Mouse (Mus musculus) forebrain, postnatal 0 days (tissue): ENCODE results near the gene Tmem63a. TPM values are rescaled to one million over a fixed set of nuclear protein-coding genes. Genes with fewer than 3 reads are reported as not detected.

Experiments
- ATAC-seq: fragments of 200-750 bp; cut with Nextera tagmentation; 2 replicates; pipeline ENCODE4 v1.8.0; 2017; ENCODE audit warnings: mild to moderate bottlenecking, moderate library complexity
- DNase-seq: peaks from one replicate; pipeline ENCODE4 v3.0.0-alpha.2; 2015
- H3K27ac ChIP-seq: fragments of 300-500 bp; sonication (generic); 2 replicates; pipeline ENCODE4 v1.5.1; 2014; ENCODE audit warnings: low read depth, mild to moderate bottlenecking, antibody characterized with exemption, low read length, moderate library complexity, mixed read lengths
- H3K27me3 ChIP-seq: fragments of 300-500 bp; sonication (generic); 2 replicates; pipeline ENCODE4 v1.6.1; 2014; ENCODE audit warnings: mild to moderate bottlenecking, low read length, mixed read lengths; ENCODE audit not compliant: insufficient read depth
- H3K36me3 ChIP-seq: fragments of 300-500 bp; sonication (generic); 2 replicates; pipeline ENCODE4 v1.6.1; 2014; ENCODE audit warnings: mild to moderate bottlenecking, moderate library complexity; ENCODE audit not compliant: insufficient read depth
- H3K4me1 ChIP-seq: fragments of 300-500 bp; sonication (generic); 2 replicates; pipeline ENCODE4 v1.6.1; 2014; ENCODE audit warnings: antibody characterized with exemption; ENCODE audit not compliant: insufficient read depth
- H3K4me2 ChIP-seq: fragments of 300-500 bp; sonication (generic); 2 replicates; pipeline ENCODE4 v1.6.1; 2014; ENCODE audit warnings: low read depth, mild to moderate bottlenecking, moderate library complexity
- H3K4me3 ChIP-seq: fragments of 300-500 bp; sonication (generic); 2 replicates; pipeline ENCODE4 v1.5.1; 2014; ENCODE audit warnings: low read depth, low read length, mixed read lengths
- H3K9ac ChIP-seq: fragments of 300-500 bp; sonication (generic); 2 replicates; pipeline ENCODE4 v1.6.1; 2014; ENCODE audit warnings: mild to moderate bottlenecking
- H3K9me3 ChIP-seq: fragments of 300-500 bp; sonication (generic); 2 replicates; pipeline ENCODE4 v1.6.1; 2016; ENCODE audit warnings: low read length
- CTCF ChIP-seq: sonication (generic); IDR thresholded peaks from 2 replicates; pipeline ENCODE4 v1.5.1; 2016; ENCODE audit warnings: antibody characterized with exemption, control low read depth, low read depth
- WGBS: fragments of 180-500 bp; shearing (Covaris S2); extraction: QIAGEN DNeasy Blood & Tissue Kit; methylation state at CpG from one replicate; pipeline ENCODE4 v1.1.7; 2014; 5-methylcytosine and 5-hydroxymethylcytosine counted together
- polyA plus RNA-seq: library from polyadenylated mRNA; unstranded; fragments of >200 nt; fragmentation: Nextera tagmentation; extraction: Ambion mirVana; gene quantifications from 2 replicates; pipeline ENCODE4 v1.2.1, GENCODE M21; 2015
- total RNA-seq: library from RNA; depleted of rRNA; stranded (reverse); fragments of >200 nt; gene quantifications from 2 replicates; pipeline ENCODE4 v1.2.3, GENCODE M21; 2014

Gene Tmem63a
- total and polyA plus RNA-seq, 2 experiments from 2014 or later = 2.1 to 3.2 TPM

DNA sequence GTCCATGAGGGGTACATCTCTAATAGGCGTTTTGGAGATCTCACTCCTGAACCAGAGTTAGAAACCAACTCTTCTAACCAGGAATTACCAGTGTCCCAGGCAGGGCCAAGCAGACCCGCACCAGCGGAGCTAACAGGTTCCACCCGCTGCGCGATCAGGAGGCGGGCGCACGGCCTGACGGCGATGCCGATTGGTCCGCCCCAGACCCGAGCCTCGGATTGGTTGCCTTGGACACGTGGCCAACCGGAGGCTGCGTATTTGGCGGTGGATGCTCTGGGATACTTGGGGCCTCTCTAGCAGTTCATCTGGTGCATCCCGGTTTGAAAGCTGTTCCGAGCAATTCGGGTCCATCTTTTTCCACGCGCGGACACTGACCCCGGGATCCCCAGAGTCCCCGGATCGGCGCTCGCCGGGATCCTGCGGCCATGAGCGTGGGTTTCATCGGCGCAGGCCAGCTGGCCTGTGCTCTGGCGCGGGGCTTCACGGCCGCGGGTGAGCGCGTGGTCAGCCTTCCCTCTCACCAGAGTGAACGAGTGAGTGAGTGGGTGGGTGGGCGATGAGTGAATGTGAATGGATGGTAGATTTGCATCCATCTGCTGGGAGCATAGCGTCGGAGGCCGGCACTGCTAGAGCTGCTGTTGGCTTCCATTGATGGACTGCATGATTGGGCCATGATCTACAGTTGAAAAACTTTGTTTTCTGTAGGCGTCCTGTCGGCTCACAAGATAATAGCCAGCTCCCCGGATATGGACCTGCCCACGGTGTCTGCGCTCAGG lies 37.9 kb upstream of the Tmem63a start, which contains the start of gene Pycr2:
Pycr2 (plus strand) TSS at position 255 of the 776 bp plus-strand sequence.
- peaks cover 11% of the 10 kb centered on the region for H3K4me1 ChIP-seq
- H3K4me3 ChIP-seq = peak within 1 kb of the TSS; percentile 90
- H3K27me3 ChIP-seq = no peaks in the 10 kb centered on the region; the same call in 1 of the 2 replicates
- no peaks in the 10 kb centered on the region for H3K9me3 ChIP-seq
- peaks cover 30% of the 10 kb centered on the region for H3K36me3 ChIP-seq
- ATAC-seq (peak; percentile 100), DNase-seq (peak; percentile 97)
- no peak; the same call in 1 of the 2 replicates for TF ChIP-seq CTCF
- peak within 1 kb of the TSS; percentile 85 for H3K4me2 ChIP-seq
- peak within 1 kb of the TSS; percentile 94 for H3K9ac ChIP-seq
- H3K27ac ChIP-seq = peak within 1 kb of the TSS; percentile 89
- 1% methylated on average over 52 of the region's 52 CpGs for WGBS

DNA sequence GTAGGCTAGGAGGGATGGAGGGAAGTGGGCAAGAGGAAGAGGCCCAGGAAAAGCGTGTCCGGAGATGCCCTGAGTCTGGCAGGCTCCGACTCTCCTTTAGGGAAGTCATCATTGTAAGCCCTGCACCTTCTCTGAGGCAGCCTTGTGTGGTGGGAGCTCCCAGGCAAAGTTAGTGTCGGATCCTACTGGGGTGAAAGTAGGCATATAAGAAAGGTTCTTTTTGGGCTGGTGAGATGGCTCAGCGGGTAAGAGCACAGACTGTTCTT lies 37.4 kb upstream of the Tmem63a start:
- Histone ChIP-seq H3K4me3 (peak overlapping the region; percentile 90), H3K9ac (peak overlapping the region; percentile 94), H3K27me3 (no peaks in the 10 kb centered on the region; the same call in 1 of the 2 replicates), H3K36me3 (peaks cover 30% of the 10 kb centered on the region), H3K9me3 (no peaks in the 10 kb centered on the region), H3K27ac (peak overlapping the region; percentile 89), H3K4me1 (peaks cover 11% of the 10 kb centered on the region), H3K4me2 (peak overlapping the region; percentile 85)
- no peak for ATAC-seq
- no peak for DNase-seq
- 1% methylated on average over 5 of the region's 5 CpGs for WGBS
- TF ChIP-seq CTCF = no peak

DNA sequence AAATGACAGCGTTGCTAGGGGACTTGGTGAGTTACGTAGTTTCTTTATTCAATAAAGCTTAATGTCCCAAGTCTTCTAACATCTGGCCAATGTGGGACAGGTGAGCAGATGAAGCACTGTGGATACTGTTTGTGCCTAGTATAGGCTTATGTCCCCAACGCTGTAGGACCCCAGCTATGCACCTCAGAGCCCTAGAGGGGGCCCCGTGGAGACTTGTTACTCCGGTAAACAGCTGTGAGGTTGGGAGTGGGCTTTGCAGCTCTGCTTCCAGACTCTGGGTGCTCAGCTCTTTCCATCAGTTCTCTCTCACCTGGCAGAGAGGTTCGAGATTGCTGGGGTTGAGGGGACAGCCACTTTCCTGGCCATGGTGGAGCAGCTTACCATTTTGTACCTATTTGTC lies 36.8 kb upstream of the Tmem63a start:
- DNase-seq (no peak), ATAC-seq (no peak)
- H3K4me2 ChIP-seq = peak overlapping the region; percentile 85
- no peak overlapping the region for H3K27ac ChIP-seq
- no peaks in the 10 kb centered on the region; the same call in 1 of the 2 replicates for H3K27me3 ChIP-seq
- H3K9me3 ChIP-seq = no peaks in the 10 kb centered on the region
- H3K4me1 ChIP-seq = peaks cover 11% of the 10 kb centered on the region
- peaks cover 30% of the 10 kb centered on the region for H3K36me3 ChIP-seq
- peak overlapping the region; percentile 90 for H3K4me3 ChIP-seq
- 0 out of 2 replicates have a peak overlapping the region, but pooled peaks have one; percentile 94 for H3K9ac ChIP-seq
- 63% methylated on average over 6 of the region's 6 CpGs for WGBS
- no peak for TF ChIP-seq CTCF

DNA sequence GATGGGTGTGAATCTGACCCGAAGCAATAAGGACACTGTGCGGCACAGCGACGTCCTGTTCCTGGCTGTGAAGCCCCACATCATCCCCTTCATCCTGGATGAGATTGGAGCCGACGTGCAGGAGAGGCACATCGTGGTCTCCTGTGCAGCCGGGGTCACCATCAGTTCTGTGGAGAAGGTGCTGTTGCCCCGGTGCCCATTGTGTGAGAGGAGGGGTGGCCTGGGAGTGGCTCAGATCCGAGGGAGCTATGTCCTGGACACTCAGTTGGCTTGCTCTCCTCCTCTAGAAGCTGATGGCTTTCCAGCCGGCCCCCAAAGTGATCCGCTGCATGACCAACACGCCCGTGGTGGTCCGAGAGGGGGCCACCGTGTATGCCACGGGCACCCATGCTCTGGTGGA lies 36.3 kb upstream of the Tmem63a start:
- WGBS = 92% methylated on average over 17 of the region's 17 CpGs
- H3K4me3 ChIP-seq = no peak overlapping the region
- H3K4me1 ChIP-seq = peaks cover 11% of the 10 kb centered on the region
- peaks cover 30% of the 10 kb centered on the region for H3K36me3 ChIP-seq
- DNase-seq (no peak), ATAC-seq (no peak)
- no peak overlapping the region for H3K27ac ChIP-seq
- H3K9ac ChIP-seq = no peak overlapping the region
- TF ChIP-seq CTCF = no peak
- H3K27me3 ChIP-seq = no peaks in the 10 kb centered on the region
- no peak overlapping the region for H3K4me2 ChIP-seq
- H3K9me3 ChIP-seq = no peaks in the 10 kb centered on the region

DNA sequence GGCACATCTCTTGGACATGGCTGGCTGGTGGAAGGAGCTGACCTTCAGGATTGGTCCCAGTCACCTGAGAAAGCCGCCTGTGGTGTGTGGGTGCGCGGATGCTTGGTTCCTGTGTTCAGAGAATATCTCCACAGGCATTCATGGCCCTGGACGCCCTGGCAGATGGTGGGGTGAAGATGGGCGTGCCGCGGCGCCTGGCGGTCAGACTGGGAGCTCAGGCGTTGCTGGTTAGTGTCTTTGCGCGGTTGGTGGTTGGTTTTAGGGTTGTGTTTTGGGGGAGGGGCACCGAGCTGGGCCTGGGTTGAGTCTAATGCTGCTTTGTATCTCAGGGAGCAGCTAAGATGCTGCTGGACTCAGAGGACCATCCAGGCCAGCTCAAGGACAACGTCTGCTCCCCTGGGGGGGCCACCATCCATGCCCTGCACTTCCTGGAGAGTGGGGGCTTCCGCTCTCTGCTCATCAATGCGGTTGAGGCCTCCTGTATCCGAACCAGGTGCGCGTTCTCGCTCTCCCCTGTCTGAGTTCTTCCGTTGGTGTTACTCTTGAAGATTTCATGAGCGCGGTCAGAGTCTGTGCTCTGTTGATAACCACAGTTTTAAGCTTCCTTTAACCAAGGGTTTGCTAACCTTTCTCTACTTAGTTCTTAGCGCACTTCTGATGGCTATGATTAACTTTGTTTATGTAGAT lies 35.5 kb upstream of the Tmem63a start:
- TF ChIP-seq CTCF = no peak
- DNase-seq (no peak), ATAC-seq (no peak)
- Histone ChIP-seq H3K27me3 (no peaks in the 10 kb centered on the region), H3K36me3 (peaks cover 30% of the 10 kb centered on the region), H3K4me1 (peaks cover 11% of the 10 kb centered on the region), H3K27ac (no peak overlapping the region), H3K9me3 (no peaks in the 10 kb centered on the region), H3K9ac (no peak overlapping the region), H3K4me2 (no peak overlapping the region), H3K4me3 (no peak overlapping the region)
- WGBS = 91% methylated on average over 24 of the region's 24 CpGs

DNA sequence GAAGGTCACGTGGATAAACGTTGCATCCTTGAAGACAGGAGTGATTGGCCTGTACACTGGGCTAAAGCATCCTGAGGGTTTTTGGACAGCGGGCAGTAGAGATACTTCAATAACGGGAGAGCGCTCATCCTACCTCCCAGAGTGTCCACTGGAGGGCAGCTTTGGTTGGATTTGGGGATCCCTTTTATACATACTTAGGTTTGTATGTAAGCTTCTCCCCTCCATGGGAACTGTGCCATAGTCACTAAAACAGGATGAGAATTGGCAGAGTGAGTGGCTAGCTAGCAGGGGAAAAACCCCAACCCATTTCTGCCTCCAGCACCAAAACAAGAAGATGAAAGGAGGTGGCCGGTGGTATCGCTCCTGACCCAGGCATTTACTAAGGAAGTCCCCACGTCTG lies 31.0 kb upstream of the Tmem63a start:
- Histone ChIP-seq H3K4me3 (no peak overlapping the region), H3K27ac (no peak overlapping the region), H3K9ac (no peak overlapping the region), H3K27me3 (no peaks in the 10 kb centered on the region), H3K36me3 (peaks cover 26% of the 10 kb centered on the region), H3K9me3 (no peaks in the 10 kb centered on the region), H3K4me2 (no peak overlapping the region), H3K4me1 (no peaks in the 10 kb centered on the region)
- WGBS = 52% methylated on average over 8 of the region's 8 CpGs
- peak; percentile 52 for TF ChIP-seq CTCF
- DNase-seq = no peak
- no peak for ATAC-seq

DNA sequence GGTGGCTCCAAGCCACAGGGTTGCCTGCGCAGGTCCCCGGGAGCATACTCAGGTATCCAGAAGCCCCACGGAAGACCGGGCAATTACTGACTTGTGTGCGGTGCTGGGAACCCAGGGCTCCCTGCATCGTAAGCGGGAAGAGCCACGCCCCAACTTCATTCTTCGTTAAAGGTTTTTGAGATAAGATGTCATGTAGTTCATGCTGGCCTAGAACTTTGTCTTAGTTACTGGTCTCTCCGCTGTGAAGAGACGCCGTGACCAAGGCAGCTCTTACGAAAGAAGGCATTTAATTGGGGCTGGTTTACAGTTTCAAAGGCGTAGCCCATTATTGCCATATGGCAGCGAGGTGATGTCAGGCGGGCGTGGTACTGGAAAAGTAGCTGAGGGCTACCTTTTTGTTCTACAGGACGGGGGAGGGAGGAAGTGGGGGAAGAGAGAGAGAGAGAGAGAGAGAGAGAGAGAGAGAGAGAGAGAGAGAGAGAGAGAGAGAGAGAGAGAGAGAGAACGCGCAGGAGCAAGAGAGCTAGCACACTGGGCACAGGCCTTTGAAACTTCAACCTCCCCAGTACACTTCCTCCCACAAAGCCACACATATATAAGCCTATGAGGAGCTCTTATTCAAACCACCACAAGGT lies 30.4 kb upstream of the Tmem63a start:
- DNase-seq = no peak

More for the DNA sequence above, 30.4 kb upstream of the Tmem63a start:
- ATAC-seq = no peak
- Histone ChIP-seq H3K4me1 (no peaks in the 10 kb centered on the region), H3K27ac (no peak overlapping the region), H3K36me3 (peaks cover 20% of the 10 kb centered on the region), H3K9ac (no peak overlapping the region), H3K9me3 (no peaks in the 10 kb centered on the region), H3K4me3 (no peak overlapping the region), H3K27me3 (no peaks in the 10 kb centered on the region), H3K4me2 (no peak overlapping the region)
- no peak for TF ChIP-seq CTCF
- WGBS = 60% methylated on average over 19 of the region's 20 CpGs
